In genomic region chr2:45117087-45117561, GRCm38 (mm10) we compare ENCODE assay signal across 8 mouse cellular contexts. TPM values are rescaled to one million over a fixed set of nuclear protein-coding genes. Genes with fewer than 3 reads are reported as not detected.
DNase-seq lines count a peak whose midpoint lies in the region; ATAC-seq and TF ChIP-seq lines count a peak whose summit lies in the region.

Gene Zeb2 (minus strand): TSS chr2:45117395.

- H3K27me3 ChIP-seq in embryonic facial prominence, embryonic 14.5 days (replicated peaks; ENCODE audit: control insufficient read depth, insufficient read depth, low read length), result peaks cover 11% of the 10 kb centered on the region
- H3K27me3 ChIP-seq in kidney, adult 2 months (replicated peaks; ENCODE audit: control insufficient read depth, insufficient read depth, low read length), result no peaks in the 10 kb centered on the region; the same call in 1 of the 2 replicates
- H3K27me3 ChIP-seq in midbrain, embryonic 16.5 days (ENCODE audit: control insufficient read depth, insufficient read depth, low read depth, low read length), result no peaks in the 10 kb centered on the region
- no peaks in the 10 kb centered on the region for H3K27me3 ChIP-seq in stomach, embryonic 14.5 days (ENCODE audit: control insufficient read depth, insufficient read depth, low read length)

- no peak for TF ChIP-seq CTCF in kidney, adult 2 months (conservative IDR thresholded peaks at IDR 0.05; ENCODE audit: insufficient read depth, insufficient read length, low read depth, low read length)

- H3K9ac ChIP-seq in embryonic facial prominence, embryonic 14.5 days (ENCODE audit: low read depth, low read length), result peak within 1 kb of the TSS; percentile 69
- H3K9ac ChIP-seq in midbrain, embryonic 16.5 days (ENCODE audit: low read depth, low read length), result peak within 1 kb of the TSS; percentile 53
- H3K9ac ChIP-seq in stomach, embryonic 14.5 days (replicated peaks; ENCODE audit: low read depth, low read length), result peak within 1 kb of the TSS; percentile 55

- ATAC-seq in embryonic facial prominence, embryonic 14.5 days (ENCODE audit: low read depth), result peak; percentile 54
- ATAC-seq in midbrain, embryonic 16.5 days, result peak; percentile 73
- ATAC-seq in stomach, embryonic 14.5 days (ENCODE audit: insufficient number of reproducible peaks, insufficient read depth, low FRiP score, low read depth), result peak; percentile 51; the same call in 1 of the 2 replicates

- H3K36me3 ChIP-seq in embryonic facial prominence, embryonic 14.5 days (ENCODE audit: control insufficient read depth, insufficient read depth, low read length), result no peaks in the 10 kb centered on the region
- H3K36me3 ChIP-seq in kidney, adult 2 months (ENCODE audit: control insufficient read depth, insufficient read depth, low read length), result no peaks in the 10 kb centered on the region
- H3K36me3 ChIP-seq in midbrain, embryonic 16.5 days (ENCODE audit: control insufficient read depth, insufficient read depth, low read length), result no peaks in the 10 kb centered on the region
- no peaks in the 10 kb centered on the region for H3K36me3 ChIP-seq in stomach, embryonic 14.5 days (ENCODE audit: control insufficient read depth, insufficient read depth, low read length)

- peak; percentile 62 to 72 for DNase-seq in left cerebral cortex, adult 18-20 months (ENCODE audit: low spot score in 2 of 2)
- no peak for DNase-seq in left cerebral cortex, adult 11 months (ENCODE audit: low spot score)
- DNase-seq in embryonic facial prominence, embryonic 14.5 days (ENCODE audit: low spot score), result peak; percentile 75
- no peak for DNase-seq in heart, adult 8-10 months (ENCODE audit: low spot score)
- DNase-seq in kidney, adult 2 months, result peak; percentile 76
- peak; percentile 66 for DNase-seq in liver

- WGBS in embryonic facial prominence, embryonic 14.5 days, result 2% methylated on average over 24 of the region's 39 CpGs
- 2% methylated on average over 31 of the region's 39 CpGs for WGBS in kidney, adult 2 months
- WGBS in midbrain, embryonic 16.5 days, result 1% methylated on average over 33 of the region's 39 CpGs
- under 1% methylated on average over 28 of the region's 39 CpGs for WGBS in stomach, embryonic 14.5 days

- H3K27ac ChIP-seq in embryonic facial prominence, embryonic 14.5 days (replicated peaks; ENCODE audit: low read depth, low read length), result peak within 1 kb of the TSS; percentile 91
- peak within 1 kb of the TSS; percentile 100 for H3K27ac ChIP-seq in kidney, adult 2 months (ENCODE audit: insufficient read depth, low read depth, low read length)
- H3K27ac ChIP-seq in midbrain, embryonic 16.5 days (ENCODE audit: low read length), result peak within 1 kb of the TSS; percentile 68
- H3K27ac ChIP-seq in stomach, embryonic 14.5 days (ENCODE audit: low read length), result peak within 1 kb of the TSS; percentile 88

- peaks cover 5% of the 10 kb centered on the region; the same call in 1 of the 2 replicates for H3K9me3 ChIP-seq in embryonic facial prominence, embryonic 14.5 days (ENCODE audit: control insufficient read depth, low read length)
- no peaks in the 10 kb centered on the region for H3K9me3 ChIP-seq in midbrain, embryonic 16.5 days (replicated peaks; ENCODE audit: control insufficient read depth, low read length, poor library complexity, severe bottlenecking)
- no peaks in the 10 kb centered on the region for H3K9me3 ChIP-seq in stomach, embryonic 14.5 days (ENCODE audit: control insufficient read depth, low read depth, low read length)

- TF ChIP-seq POLR2A in kidney, adult 2 months (IDR thresholded peaks at IDR 0.05; ENCODE audit: low read depth, low read length), result no peak

- peaks cover 3% of the 10 kb centered on the region for H3K4me1 ChIP-seq in embryonic facial prominence, embryonic 14.5 days (ENCODE audit: control insufficient read depth, insufficient read depth, low read length)
- no peaks in the 10 kb centered on the region for H3K4me1 ChIP-seq in kidney, adult 2 months (ENCODE audit: control insufficient read depth, insufficient read depth, low read length)
- peaks cover 21% of the 10 kb centered on the region for H3K4me1 ChIP-seq in midbrain, embryonic 16.5 days (ENCODE audit: control insufficient read depth, insufficient read depth, low read length)
- H3K4me1 ChIP-seq in stomach, embryonic 14.5 days (ENCODE audit: control insufficient read depth, insufficient read depth, low read length), result peaks cover 3% of the 10 kb centered on the region; the same call in 1 of the 2 replicates

- H3K4me3 ChIP-seq in embryonic facial prominence, embryonic 14.5 days (ENCODE audit: low read depth, low read length), result peak within 1 kb of the TSS; percentile 62
- peak within 1 kb of the TSS; percentile 44 for H3K4me3 ChIP-seq in kidney, adult 2 months (ENCODE audit: insufficient read depth, low read depth, low read length)
- peak within 1 kb of the TSS; percentile 54 for H3K4me3 ChIP-seq in midbrain, embryonic 16.5 days (ENCODE audit: low read depth, low read length)
- peak within 1 kb of the TSS; percentile 52 for H3K4me3 ChIP-seq in stomach, embryonic 14.5 days (ENCODE audit: low read depth, low read length)

- H3K4me2 ChIP-seq in embryonic facial prominence, embryonic 14.5 days (ENCODE audit: low read depth, low read length), result peak within 1 kb of the TSS; percentile 75
- peak within 1 kb of the TSS; percentile 66 for H3K4me2 ChIP-seq in midbrain, embryonic 16.5 days (ENCODE audit: low read length)
- H3K4me2 ChIP-seq in stomach, embryonic 14.5 days (replicated peaks; ENCODE audit: low read depth, low read length), result peak within 1 kb of the TSS; percentile 77

RNA-seq across cellular contexts. Expression of gene Zeb2, which starts in this region (rescaled TPM):
- total RNA-seq in left cerebral cortex, adult 18-20 months (2021), result 100 to 1,000 TPM; 141 to 180 TPM
- polyA plus RNA-seq in embryonic facial prominence, embryonic 14.5 days (2014; fragmentation: Nextera tagmentation; extraction: Ambion mirVana), result 49.0 and 49.5 TPM in 2 replicates
- 10 to 100 TPM; 41.1 to 54.9 (median 50.8) TPM for total RNA-seq in heart, adult 8-10 months (2022)
- 22.7 and 25.6 TPM in 2 replicates for polyA plus RNA-seq in kidney, adult 2 months (2012; rRNA removed)
- polyA plus RNA-seq in midbrain, embryonic 16.5 days (2015; fragmentation: Nextera tagmentation; extraction: Ambion mirVana), result 24.6 and 26.7 TPM in 2 replicates
- polyA plus RNA-seq in stomach, embryonic 14.5 days (2014; fragmentation: Nextera tagmentation; extraction: Ambion mirVana), result 67.9 and 73.2 TPM in 2 replicates

Comparison
In these comparisons a context has a peak if more than half of its experiments do, and no peak if none do; other contexts are left out.
1. DNase-seq: peak in left cerebral cortex, adult 18-20 months (2 of 2), embryonic facial prominence, embryonic 14.5 days (single experiment), kidney, adult 2 months (single experiment) and liver (single experiment); none in left cerebral cortex, adult 11 months (single experiment) and heart, adult 8-10 months (single experiment).
2. Peak in every context shown above with its lines, with median percentiles within 50 percentile points of each other: ATAC-seq, H3K27ac ChIP-seq, H3K4me2 ChIP-seq, H3K4me3 ChIP-seq and H3K9ac ChIP-seq.